Mouse (Mus musculus): ENCODE results near the gene Cuedc1.

Gene Cuedc1

DNA sequence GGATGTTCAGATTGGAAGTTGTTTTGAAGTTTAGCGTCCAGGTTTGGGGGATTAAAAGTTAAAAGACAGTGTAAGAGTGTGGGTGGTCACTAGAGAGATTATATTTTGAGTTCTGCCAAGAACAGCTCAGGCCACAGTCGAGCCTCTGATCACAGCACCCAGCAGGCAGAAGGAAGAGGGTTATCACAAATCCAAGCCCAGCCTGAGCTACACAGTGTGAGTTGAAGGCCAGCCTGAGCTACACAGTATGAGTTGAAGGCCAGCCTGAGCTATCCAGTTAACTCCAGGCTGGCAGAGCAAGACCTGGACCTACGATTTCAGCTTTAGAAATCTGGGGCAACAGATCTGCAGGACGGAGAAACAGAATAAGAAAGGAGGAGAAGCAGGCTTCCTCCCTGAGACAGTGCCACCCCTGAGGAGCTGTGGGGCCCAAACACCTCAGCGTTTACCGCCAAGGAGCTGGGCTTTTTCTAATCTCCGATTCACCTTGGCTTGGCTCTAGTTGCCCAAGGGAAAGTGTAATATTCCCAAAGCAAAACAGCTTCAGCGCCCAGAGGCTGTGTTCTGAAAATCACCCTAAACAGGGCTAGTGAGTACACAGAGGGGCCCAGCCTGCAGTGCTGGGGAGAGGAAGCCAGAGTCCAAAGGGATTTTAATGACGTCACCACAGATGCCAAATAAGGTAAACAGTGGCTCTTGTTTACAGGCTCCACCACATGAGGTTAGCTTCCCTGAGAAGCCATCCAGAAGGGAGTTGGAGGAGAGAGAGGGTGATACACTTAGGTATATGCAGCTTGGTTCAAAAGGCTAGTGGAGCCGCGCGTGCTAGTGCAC is 143.8 kb downstream of the Cuedc1 start:
- no peak for DNase-seq (ENCODE audit: low read depth)
